Mouse (Mus musculus) testis, adult 2 months (tissue): ENCODE data around the gene Rnf187. TPM values are rescaled to one million over a fixed set of nuclear protein-coding genes. Genes with fewer than 3 reads are reported as not detected.

Experiments
- H3K27ac ChIP-seq: fragments of 200-500 bp; 2 replicates; pipeline ENCODE4 v1.5.1; 2012; ENCODE audit warnings: low read depth, low read length; ENCODE audit not compliant: control insufficient read depth, insufficient read depth
- H3K27me3 ChIP-seq: fragments of 200-500 bp; 2 replicates; pipeline ENCODE4 v1.6.1; 2012; ENCODE audit warnings: mild to moderate bottlenecking, low read length, moderate library complexity; ENCODE audit not compliant: control insufficient read depth, insufficient read depth
- H3K36me3 ChIP-seq: fragments of 200-500 bp; 2 replicates; pipeline ENCODE4 v1.6.1; 2012; ENCODE audit warnings: mild to moderate bottlenecking, low read length; ENCODE audit not compliant: control insufficient read depth, insufficient read depth
- H3K4me1 ChIP-seq: fragments of 200-500 bp; 2 replicates; pipeline ENCODE4 v1.6.1; 2012; ENCODE audit warnings: low read length; ENCODE audit not compliant: control insufficient read depth, insufficient read depth
- H3K4me3 ChIP-seq: fragments of 200-500 bp; 2 replicates; pipeline ENCODE4 v1.5.1; 2012; ENCODE audit warnings: low read depth, mild to moderate bottlenecking, low read length, moderate library complexity, mixed read lengths; ENCODE audit not compliant: control insufficient read depth
- CTCF ChIP-seq: fragments of 200-500 bp; IDR thresholded peaks from 2 replicates; pipeline ENCODE4 v1.5.1; 2012; ENCODE audit warnings: low read depth, mild to moderate bottlenecking, inconsistent platforms, low read length, moderate library complexity; ENCODE audit not compliant: control insufficient read depth, insufficient read depth, insufficient replicate concordance
- POLR2A ChIP-seq: fragments of 200-500 bp; IDR thresholded peaks from 2 replicates; pipeline ENCODE4 v1.6.1; 2012; ENCODE audit warnings: low read depth, mild to moderate bottlenecking, inconsistent platforms, low read length, moderate library complexity; ENCODE audit not compliant: control insufficient read depth
- polyA plus RNA-seq: library from polyadenylated mRNA; depleted of rRNA; stranded (reverse); fragments of >200 nt; gene quantifications from 2 replicates; pipeline ENCODE4 v1.2.3, GENCODE M21; 2012; rRNA removed

Rnf187 gene
- polyA plus RNA-seq, 1 experiment = 215 TPM

- Histone ChIP-seq H3K4me3 (no peak overlapping the region), H3K27me3 (no peaks in the 10 kb centered on the region), H3K36me3 (peaks cover 2% of the 10 kb centered on the region), H3K27ac (no peak overlapping the region), H3K4me1 (no peaks in the 10 kb centered on the region)
- TF ChIP-seq POLR2A = no peak
- TF ChIP-seq CTCF = no peak
These were observed 55.0 kb downstream of the Rnf187 start for GRCm38 (mm10) chr11:58883756-58884155.

Other genes with a start within 250 kb of the Rnf187 start
- not detected in 2 replicates for gene Olfr319, start 239.8 kb downstream of the Rnf187 start, polyA plus RNA-seq
- gene Olfr318, start 214.9 kb downstream of the Rnf187 start, polyA plus RNA-seq = 0.35 TPM in 1 of 2 replicates, not detected in the other
- 0.16 and 0.96 TPM in 2 replicates for gene Olfr317, start 199.7 kb downstream of the Rnf187 start, polyA plus RNA-seq
- gene Olfr316, start 186.2 kb downstream of the Rnf187 start, polyA plus RNA-seq = 0.29 and 3.1 TPM in 2 replicates
- not detected in 2 replicates for gene Olfr315, start 165.7 kb downstream of the Rnf187 start, polyA plus RNA-seq
- not detected in 2 replicates for gene Olfr314, start 156.0 kb downstream of the Rnf187 start, polyA plus RNA-seq
- gene Fam183b, start 137.0 kb downstream of the Rnf187 start, polyA plus RNA-seq = 142 and 144 TPM in 2 replicates
- 0.09 and 0.42 TPM in 2 replicates for gene Olfr313, start 123.9 kb downstream of the Rnf187 start, polyA plus RNA-seq
- gene Olfr312, start 109.7 kb downstream of the Rnf187 start, polyA plus RNA-seq = 0.02 and 0.06 TPM in 2 replicates
- gene Olfr311, start 99.7 kb downstream of the Rnf187 start, polyA plus RNA-seq = not detected in 2 replicates
- gene Gm12258, start 91.8 kb downstream of the Rnf187 start, polyA plus RNA-seq = 1.4 and 1.7 TPM in 2 replicates
- gene 2810021J22Rik, start 71.7 kb downstream of the Rnf187 start, polyA plus RNA-seq = 3.1 and 9.7 TPM in 2 replicates
- 23.7 and 35.2 TPM in 2 replicates for gene Zfp39, start 34.7 kb downstream of the Rnf187 start, polyA plus RNA-seq
- gene Btnl10, start 21.0 kb downstream of the Rnf187 start, polyA plus RNA-seq = 6.8 and 10.1 TPM in 2 replicates
- 8.7 and 8.9 TPM in 2 replicates for gene Hist3h2ba, start 10.0 kb upstream of the Rnf187 start, polyA plus RNA-seq
- 6.4 and 6.5 TPM in 2 replicates for gene Hist3h2a, start 15.8 kb upstream of the Rnf187 start, polyA plus RNA-seq
- gene Trim17, start 15.8 kb upstream of the Rnf187 start, polyA plus RNA-seq = 166 and 167 TPM in 2 replicates
- 44.1 and 48.9 TPM in 2 replicates for gene Trim11, start 39.2 kb upstream of the Rnf187 start, polyA plus RNA-seq
- 1.9 and 2.8 TPM in 2 replicates for gene Obscn, start 197.5 kb upstream of the Rnf187 start, polyA plus RNA-seq
- gene Iba57, start 224.8 kb upstream of the Rnf187 start, polyA plus RNA-seq = 9.4 and 10.3 TPM in 2 replicates
- 2.1 and 2.7 TPM in 2 replicates for gene Gjc2, start 244.3 kb upstream of the Rnf187 start, polyA plus RNA-seq